Mouse (Mus musculus): ENCODE results near the gene Gm37240. TPM values are rescaled to one million over a fixed set of nuclear protein-coding genes. Genes with fewer than 3 reads are reported as not detected.

Gene Gm37240
- polyA plus RNA-seq, 2 experiments from 2014 or later: 2.9 to 4.3 TPM

GRCm38 (mm10) chr3:85677952-85678351, 209.4 kb downstream of the Gm37240 start:
- no peak for ATAC-seq

- no peak for ATAC-seq
Measured at GRCm38 (mm10) chr3:85677133-85677532, 210.2 kb downstream of the Gm37240 start.

- no peak for ATAC-seq
Measured at GRCm38 (mm10) chr3:85669844-85670243, 217.5 kb downstream of the Gm37240 start.

GRCm38 (mm10) chr3:85667683-85668082, 219.6 kb downstream of the Gm37240 start:
- ATAC-seq: no peak

- no peak for ATAC-seq
Measured at GRCm38 (mm10) chr3:85666736-85667135, 220.6 kb downstream of the Gm37240 start.

GRCm38 (mm10) chr3:85666166-85666565, 221.2 kb downstream of the Gm37240 start:
- ATAC-seq: no peak

- no peak for ATAC-seq
Measured at GRCm38 (mm10) chr3:85664591-85665171, 222.6 kb downstream of the Gm37240 start.

- ATAC-seq: no peak
Measured at GRCm38 (mm10) chr3:85663826-85664225, 223.5 kb downstream of the Gm37240 start.

GRCm38 (mm10) chr3:85661926-85662813, 225.1 kb downstream of the Gm37240 start:
- ATAC-seq: no peak

- no peak for ATAC-seq
Measured at GRCm38 (mm10) chr3:85659681-85660080, 227.6 kb downstream of the Gm37240 start.

- ATAC-seq: no peak
Measured at GRCm38 (mm10) chr3:85655538-85655937, 231.8 kb downstream of the Gm37240 start.

- no peak for ATAC-seq
Measured at GRCm38 (mm10) chr3:85652727-85653665, 234.3 kb downstream of the Gm37240 start.

- ATAC-seq: no peak
Measured at GRCm38 (mm10) chr3:85649176-85649575, 238.1 kb downstream of the Gm37240 start.

GRCm38 (mm10) chr3:85645517-85646004, 241.8 kb downstream of the Gm37240 start:
- ATAC-seq: no peak

GRCm38 (mm10) chr3:85644814-85645213, 242.5 kb downstream of the Gm37240 start:
- ATAC-seq: no peak

- ATAC-seq: no peak
Measured at GRCm38 (mm10) chr3:85641751-85642150, 245.6 kb downstream of the Gm37240 start.

GRCm38 (mm10) chr3:85636716-85637447, 250.4 kb downstream of the Gm37240 start:
- ATAC-seq: no peak

- ATAC-seq: no peak
Measured at GRCm38 (mm10) chr3:85635591-85635990, 251.7 kb downstream of the Gm37240 start.

- no peak for ATAC-seq
Measured at GRCm38 (mm10) chr3:85635126-85635419, 252.2 kb downstream of the Gm37240 start.

- no peak for ATAC-seq
Measured at GRCm38 (mm10) chr3:85634389-85635125, 252.8 kb downstream of the Gm37240 start.

- no peak for ATAC-seq
Measured at GRCm38 (mm10) chr3:85633733-85634132, 253.6 kb downstream of the Gm37240 start.

Data from activated CD4-positive, CD25-positive, alpha-beta regulatory T cell, adult 4 months (primary cell).